Mouse (Mus musculus): ENCODE results near the gene Nup107. TPM values are rescaled to one million over a fixed set of nuclear protein-coding genes. Genes with fewer than 3 reads are reported as not detected.
A peak's percentile ranks its signal among the peaks of the same experiment; 100 is the strongest.

Nup107 gene
- total and polyA plus RNA-seq, 3 experiments: 47.7 to 97.0 (median 82.0) TPM

GRCm38 (mm10) chr10:117707114-117707838 lies 85.2 kb downstream of the Nup107 start:
- TF ChIP-seq MAFK (IDR thresholded peaks at IDR 0.05; ENCODE audit: insufficient replicate concordance, low read length) (peak; percentile 81), ELF1 (IDR thresholded peaks at IDR 0.05; ENCODE audit: low read depth, low read length) (no peak)
- no peak for DNase-seq (ENCODE audit: extremely low read depth)
- Histone ChIP-seq H3K9ac (ENCODE audit: insufficient read depth, low read depth) (peak overlapping the region; percentile 45), H3K9me3 (replicated peaks; ENCODE audit: low read length) (no peaks in the 10 kb centered on the region), H3K36me3 (replicated peaks in 1 of 2; ENCODE audit: control insufficient read depth in 1 of 2, insufficient read depth in 1 of 2, low read length in 1 of 2) (peaks cover 41 to 55% of the 10 kb centered on the region in 2 experiments), H3K79me2 (replicated peaks; ENCODE audit: control insufficient read depth, extremely low read depth, insufficient read depth, poor library complexity, severe bottlenecking) (peaks cover 69% of the 10 kb centered on the region), H3K27ac (ENCODE audit: insufficient read depth, low read depth) (peak overlapping the region; percentile 11; the same call in 1 of the 2 replicates), H3K4me3 (replicated peaks in 1 of 3; ENCODE audit: low read depth in 2 of 3, low read length in 2 of 3, poor library complexity in 1 of 3) (peak overlapping the region in 2 of 3 experiments; percentile 8 to 57), H3K27me3 (replicated peaks) (no peaks in the 10 kb centered on the region), H3K4me1 (ENCODE audit: control insufficient read depth in 1 of 2, insufficient read depth in 2 of 2) (peaks cover 11 to 29% of the 10 kb centered on the region in 2 experiments), H3K4me2 (ENCODE audit: insufficient read depth, low read depth, poor library complexity, severe bottlenecking) (peak overlapping the region; percentile 90)
- dilution Hi-C loops (cut with MboI; ENCODE audit: extremely low pct_ligation_motif_present, extremely low pct_unique_long_range_greater_than_20kb, low sequenced_read_pairs) (no loop called here), in situ Hi-C loops (cut with MboI; ENCODE audit: low pct_ligation_motif_present, low pct_unique_long_range_greater_than_20kb, low sequenced_read_pairs) (no loop called here)

GRCm38 (mm10) chr10:117706440-117706839 lies 86.1 kb downstream of the Nup107 start:
- Histone ChIP-seq H3K4me3 (replicated peaks in 1 of 3; ENCODE audit: low read depth in 2 of 3, low read length in 2 of 3, poor library complexity in 1 of 3) (peak overlapping the region in 1 of 3 experiments; percentile 57), H3K4me2 (ENCODE audit: insufficient read depth, low read depth, poor library complexity, severe bottlenecking) (peak overlapping the region; percentile 90), H3K36me3 (replicated peaks in 1 of 2; ENCODE audit: control insufficient read depth in 1 of 2, insufficient read depth in 1 of 2, low read length in 1 of 2) (peaks cover 48 to 64% of the 10 kb centered on the region in 2 experiments), H3K9ac (ENCODE audit: insufficient read depth, low read depth) (no peak overlapping the region; the same call in 1 of the 2 replicates), H3K79me2 (replicated peaks; ENCODE audit: control insufficient read depth, extremely low read depth, insufficient read depth, poor library complexity, severe bottlenecking) (peaks cover 76% of the 10 kb centered on the region), H3K27me3 (replicated peaks) (no peaks in the 10 kb centered on the region), H3K9me3 (replicated peaks; ENCODE audit: low read length) (no peaks in the 10 kb centered on the region), H3K27ac (ENCODE audit: insufficient read depth, low read depth) (peak overlapping the region; percentile 11; the same call in 1 of the 2 replicates), H3K4me1 (ENCODE audit: control insufficient read depth in 1 of 2, insufficient read depth in 2 of 2) (peaks cover 7 to 21% of the 10 kb centered on the region in 2 experiments)
- dilution Hi-C loops (cut with MboI; ENCODE audit: extremely low pct_ligation_motif_present, extremely low pct_unique_long_range_greater_than_20kb, low sequenced_read_pairs) (no loop called here), in situ Hi-C loops (cut with MboI; ENCODE audit: low pct_ligation_motif_present, low pct_unique_long_range_greater_than_20kb, low sequenced_read_pairs) (no loop called here)
- no peak for DNase-seq (ENCODE audit: extremely low read depth)
- TF ChIP-seq POLR2A (IDR thresholded peaks at IDR 0.05; ENCODE audit: low read depth, low read length) (peak; percentile 42; the same call in 1 of the 2 replicates), TBP (conservative IDR thresholded peaks at IDR 0.05; ENCODE audit: low read depth, low read length) (no peak), PAX5 (IDR thresholded peaks at IDR 0.05; ENCODE audit: low read length) (no peak)

GRCm38 (mm10) chr10:117705806-117706205 lies 86.7 kb downstream of the Nup107 start:
- dilution Hi-C loops (cut with MboI; ENCODE audit: extremely low pct_ligation_motif_present, extremely low pct_unique_long_range_greater_than_20kb, low sequenced_read_pairs): no loop called here
- peaks cover 52 to 69% of the 10 kb centered on the region in 2 experiments for H3K36me3 ChIP-seq (replicated peaks in 1 of 2; ENCODE audit: control insufficient read depth in 1 of 2, insufficient read depth in 1 of 2, low read length in 1 of 2)
- no peak overlapping the region for H3K27ac ChIP-seq (ENCODE audit: insufficient read depth, low read depth)

More at GRCm38 (mm10) chr10:117705806-117706205, 86.7 kb downstream of the Nup107 start:
- Histone ChIP-seq H3K4me1 (ENCODE audit: control insufficient read depth in 1 of 2, insufficient read depth in 2 of 2) (peaks cover 7 to 18% of the 10 kb centered on the region in 2 experiments), H3K9me3 (replicated peaks; ENCODE audit: low read length) (no peaks in the 10 kb centered on the region), H3K4me2 (ENCODE audit: insufficient read depth, low read depth, poor library complexity, severe bottlenecking) (peak overlapping the region; percentile 17; the same call in 1 of the 2 replicates), H3K79me2 (replicated peaks; ENCODE audit: control insufficient read depth, extremely low read depth, insufficient read depth, poor library complexity, severe bottlenecking) (peaks cover 79% of the 10 kb centered on the region), H3K9ac (ENCODE audit: insufficient read depth, low read depth) (no peak overlapping the region; the same call in 1 of the 2 replicates), H3K27me3 (replicated peaks) (no peaks in the 10 kb centered on the region), H3K4me3 (replicated peaks in 1 of 3; ENCODE audit: low read depth in 2 of 3, low read length in 2 of 3, poor library complexity in 1 of 3) (peak overlapping the region in 1 of 3 experiments; percentile 33)
- DNase-seq (ENCODE audit: extremely low read depth): no peak
- in situ Hi-C loops (cut with MboI; ENCODE audit: low pct_ligation_motif_present, low pct_unique_long_range_greater_than_20kb, low sequenced_read_pairs): no loop called here
- TF ChIP-seq EP300 (IDR thresholded peaks at IDR 0.05; ENCODE audit: low read length) (no peak), NELFE (IDR thresholded peaks at IDR 0.05; ENCODE audit: low read depth, low read length) (no peak), HCFC1 (IDR thresholded peaks at IDR 0.05; ENCODE audit: low read depth, low read length) (no peak), CHD2 (IDR thresholded peaks at IDR 0.05; ENCODE audit: low read length) (no peak)

All from CH12.LX (cell line).